Mouse (Mus musculus) right cerebral cortex, adult 2 months (tissue): ENCODE results near the gene Ankrd26.

ENCODE experiments used
- DNase-seq, 2 experiments: peaks; one replicate each; pipeline ENCODE4 v3.0.0; 2021 to 2022; ENCODE audit warnings: low spot score in 2 of 2

Gene Ankrd26

DNA sequence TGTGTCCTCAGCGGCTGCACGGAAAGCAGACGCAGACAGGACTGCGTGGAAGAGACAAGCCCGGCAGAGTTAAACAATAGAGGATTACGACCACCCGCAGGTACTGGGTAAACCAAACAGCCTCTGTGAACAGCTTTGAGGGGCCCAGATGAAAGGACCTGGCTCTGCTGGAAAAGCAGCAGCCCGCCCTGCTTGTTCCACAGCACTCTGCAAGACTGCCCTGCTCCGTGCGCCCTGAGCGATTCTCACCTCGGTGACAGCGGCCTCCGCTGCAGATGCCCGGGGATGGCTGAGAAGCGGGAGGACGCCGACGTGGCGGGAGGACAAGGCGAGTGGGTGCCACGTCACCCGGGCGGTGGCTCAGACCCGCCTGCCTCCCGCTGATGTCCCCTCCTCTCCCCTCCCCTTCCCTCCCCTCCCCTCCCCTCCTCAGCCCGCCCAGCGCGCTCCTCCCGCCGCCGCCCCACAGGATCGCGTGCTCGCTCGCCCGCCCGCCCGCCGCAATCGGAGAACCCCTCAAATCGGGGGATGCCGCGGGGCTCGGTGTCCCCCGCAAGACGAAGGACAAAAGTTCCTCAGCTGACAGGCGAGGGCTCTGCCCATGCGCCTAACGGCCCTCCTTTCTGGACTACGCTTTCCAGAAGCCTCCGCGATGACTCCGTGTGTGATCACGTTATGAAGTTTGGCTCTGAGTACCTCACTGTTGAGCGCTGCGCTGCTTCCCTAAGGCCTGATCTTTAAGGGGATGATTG, 82.9 kb downstream of the Ankrd26 start, which contains the start of gene Zfp9:
Gene Zfp9 (minus strand): TSS at position 364 of the 752 bp plus-strand sequence.
- peak; percentile 81 to 84 for DNase-seq

DNA sequence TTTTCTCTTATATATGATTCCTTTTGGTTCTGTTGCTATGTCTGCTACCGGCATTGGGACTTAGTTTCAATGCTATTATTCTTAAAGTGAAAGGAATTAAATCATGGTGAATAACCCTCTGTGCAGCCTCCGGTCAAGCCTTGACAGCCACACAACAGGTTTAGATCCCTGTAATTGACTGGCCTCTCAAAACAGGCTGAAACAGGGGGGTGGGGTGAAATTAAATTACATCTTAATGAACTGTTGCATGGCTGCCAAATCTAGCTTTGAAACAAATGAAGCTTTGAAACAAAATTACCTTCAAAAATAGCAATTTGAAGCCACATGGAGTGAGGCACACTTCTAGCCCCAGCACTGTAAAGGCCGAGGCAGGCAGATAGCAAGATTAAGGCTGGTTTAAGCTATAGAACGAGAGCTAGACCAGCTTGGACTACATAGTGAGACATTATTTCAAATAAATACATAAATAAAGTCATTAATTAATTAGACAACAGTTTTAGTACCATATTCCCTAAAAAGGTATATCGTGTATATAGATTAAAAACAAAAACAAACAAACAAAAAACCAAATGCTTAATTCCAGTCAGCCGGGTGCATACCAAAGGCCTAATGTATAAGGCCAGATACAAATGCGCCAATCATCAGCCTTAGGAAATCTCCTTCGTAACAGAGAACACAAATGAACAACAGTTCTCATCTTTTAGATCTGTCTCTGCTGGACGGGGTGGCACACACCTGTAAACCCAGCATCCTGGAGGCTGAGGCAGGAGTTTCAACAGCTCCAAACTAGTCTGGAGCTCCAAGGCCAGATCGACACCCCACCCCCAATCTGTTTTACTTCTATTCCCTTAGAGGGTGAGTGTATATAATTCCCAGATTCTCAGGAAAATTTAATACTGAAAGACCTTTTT, 83.9 kb downstream of the Ankrd26 start:
- peak in 1 of 2 experiments; percentile 10 for DNase-seq

- DNase-seq: no peak
Measured at GRCm38 (mm10) chr6:118462069-118462705, 99.8 kb downstream of the Ankrd26 start.

DNA sequence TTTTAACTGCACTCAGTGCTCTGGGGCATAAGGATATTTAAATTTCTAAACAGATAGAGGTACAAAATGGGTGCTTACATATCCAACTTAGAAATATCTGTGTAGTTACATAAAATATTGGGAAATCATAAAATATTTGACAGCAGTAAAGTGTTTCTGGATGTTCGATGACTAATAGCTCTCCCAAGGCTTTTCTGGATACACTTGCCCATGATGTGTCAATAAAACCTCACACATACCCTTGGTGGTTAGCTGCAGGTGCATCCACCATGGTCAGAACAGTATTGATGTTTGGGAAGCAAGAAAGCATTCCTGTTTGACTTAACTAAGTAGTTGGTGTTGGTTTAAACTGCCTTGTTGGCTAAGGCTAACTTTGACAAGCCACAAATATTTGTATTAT, 104.3 kb downstream of the Ankrd26 start:
- no peak for DNase-seq

- peak; percentile 94 to 96 for DNase-seq
Measured at GRCm38 (mm10) chr6:118455042-118455631, 106.9 kb downstream of the Ankrd26 start, which contains the start of gene Zfp248. Gene Zfp248 (minus strand): TSS chr6:118455528.

DNA sequence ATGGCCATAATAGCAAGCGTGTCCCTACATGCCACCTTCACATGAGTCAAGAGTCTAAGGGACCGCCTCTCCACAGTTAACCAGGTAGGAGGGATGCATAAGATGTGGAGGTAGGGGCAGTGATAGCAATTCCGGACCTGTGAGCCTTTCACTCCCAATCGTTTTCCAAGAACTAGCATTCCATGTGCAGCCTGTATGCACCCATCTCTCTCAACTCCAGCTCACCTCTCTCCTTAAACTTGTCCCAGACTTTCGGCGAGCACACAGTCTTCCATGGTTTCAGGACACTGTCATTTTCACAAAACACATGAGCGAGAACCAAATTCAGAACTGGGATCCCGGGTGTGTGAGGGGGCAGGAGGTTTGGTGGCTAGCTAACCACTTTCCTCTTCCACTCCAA, 107.6 kb downstream of the Ankrd26 start:
- peak; percentile 19 to 44 for DNase-seq
